Mouse (Mus musculus) myocyte (in vitro differentiated cells): ENCODE results near the gene Sned1.

Experiments
- MAX ChIP-seq: IDR thresholded peaks from one replicate; pipeline ENCODE4 v1.6.1; 2011; ENCODE audit warnings: low read depth, mild to moderate bottlenecking, control low read depth
- POLR2A ChIP-seq: IDR thresholded peaks from one replicate; pipeline ENCODE4 v1.6.1; 2011; ENCODE audit warnings: low read depth, mild to moderate bottlenecking, control low read depth, moderate library complexity; ENCODE audit not compliant: insufficient read length
- USF1 ChIP-seq: IDR thresholded peaks from one replicate; pipeline ENCODE4 v1.6.1; 2011; ENCODE audit warnings: low read depth, mild to moderate bottlenecking, control low read depth, moderate library complexity

GRCm38 (mm10) chr1:93245936-93246335, 10.3 kb downstream of the Sned1 start:
- TF ChIP-seq MAX (no peak), USF1 (no peak), POLR2A (no peak)
